Mouse (Mus musculus) lung, embryonic 15.5 days (tissue): ENCODE results near the gene Id3. TPM values are rescaled to one million over a fixed set of nuclear protein-coding genes. Genes with fewer than 3 reads are reported as not detected.
"Not testable (repeated sequence)": the region's sequence is repeated elsewhere in the genome, so short reads cannot be mapped to it uniquely, and the experiment has no call there.

Experiments used
- ATAC-seq: fragments of 200-750 bp; cut with Nextera tagmentation; 2 replicates; pipeline ENCODE4 v1.8.0; 2017; ENCODE audit warnings: moderate number of reproducible peaks, borderline replicate concordance; ENCODE audit not compliant: low FRiP score, low TSS enrichment; ENCODE audit errors: extremely low read depth
- H3K27ac ChIP-seq: fragments of 300-500 bp; sonication (generic); 2 replicates; pipeline ENCODE4 v1.5.1; 2015; ENCODE audit warnings: moderate library complexity, mild to moderate bottlenecking, inconsistent platforms
- H3K27me3 ChIP-seq: fragments of 300-500 bp; sonication (generic); 2 replicates; pipeline ENCODE4 v1.6.1; 2015; ENCODE audit warnings: inconsistent platforms
- H3K36me3 ChIP-seq: fragments of 300-500 bp; sonication (generic); 2 replicates; pipeline ENCODE4 v1.6.1; 2015; ENCODE audit warnings: inconsistent platforms
- H3K4me1 ChIP-seq: fragments of 300-500 bp; sonication (generic); 2 replicates; pipeline ENCODE4 v1.6.1; 2015; ENCODE audit warnings: inconsistent platforms
- H3K4me2 ChIP-seq: fragments of 300-500 bp; sonication (generic); 2 replicates; pipeline ENCODE4 v1.6.1; 2015; ENCODE audit warnings: inconsistent platforms, mild to moderate bottlenecking, moderate library complexity
- H3K4me3 ChIP-seq: fragments of 300-500 bp; sonication (generic); 2 replicates; pipeline ENCODE4 v1.5.1; 2015; ENCODE audit warnings: mild to moderate bottlenecking, inconsistent platforms
- H3K9ac ChIP-seq: fragments of 300-500 bp; sonication (generic); 2 replicates; pipeline ENCODE4 v1.6.1; 2015; ENCODE audit warnings: inconsistent platforms
- H3K9me3 ChIP-seq: fragments of 300-500 bp; sonication (generic); 2 replicates; pipeline ENCODE4 v1.6.1; 2016; ENCODE audit warnings: inconsistent platforms
- WGBS: fragments of 180-500 bp; shearing (Covaris S2); methylation state at CpG from one replicate; pipeline ENCODE4 v1.1.7; 2015; 5-methylcytosine and 5-hydroxymethylcytosine counted together
- polyA plus RNA-seq: library from polyadenylated mRNA; unstranded; fragments of >200 nt; fragmentation: Nextera tagmentation; extraction: Ambion mirVana; gene quantifications from 2 replicates; pipeline ENCODE4 v1.2.1, GENCODE M21; 2015

The Id3 gene
- 498 and 529 TPM in 2 replicates for polyA plus RNA-seq

DNA sequence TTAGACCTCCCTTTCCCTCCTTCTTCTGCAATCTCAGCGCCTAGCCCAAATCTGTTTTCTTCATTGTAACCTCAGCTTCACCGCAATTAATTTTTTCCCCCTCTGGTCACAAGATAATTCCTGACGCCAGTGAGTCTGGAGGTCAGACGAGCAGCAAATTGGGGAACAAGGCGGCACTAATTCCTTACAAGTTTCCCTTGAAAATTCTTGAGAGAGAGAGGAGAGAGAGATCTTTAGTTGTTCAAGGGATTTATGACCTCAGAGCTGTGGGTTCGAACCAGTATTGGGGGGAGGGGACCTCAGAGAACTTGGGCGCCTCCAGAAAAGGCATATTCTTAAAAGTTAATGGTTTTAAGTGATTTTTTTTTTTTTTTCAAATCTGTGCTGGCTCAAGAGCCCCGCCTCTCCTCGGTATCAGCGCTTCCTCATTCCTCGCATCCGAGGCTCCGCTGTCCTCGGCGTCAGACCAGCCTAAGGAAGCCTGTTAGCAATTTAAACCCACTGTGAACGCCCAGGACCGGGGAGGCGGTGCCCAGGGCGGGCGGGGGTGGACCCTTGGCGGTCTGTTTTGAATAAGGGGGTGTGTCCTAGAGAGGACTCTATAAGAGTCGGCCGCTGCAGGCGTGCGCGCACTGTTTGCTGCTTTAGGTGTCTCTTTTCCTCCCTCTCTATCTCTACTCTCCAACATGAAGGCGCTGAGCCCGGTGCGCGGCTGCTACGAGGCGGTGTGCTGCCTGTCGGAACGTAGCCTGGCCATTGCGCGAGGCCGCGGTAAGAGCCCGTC is at the start of gene Id3:
Gene Id3, plus strand, starts transcription at position 305 of the 784 bp plus-strand sequence.
- ATAC-seq = peak; percentile 88
- no peaks in the 10 kb centered on the region for H3K9me3 ChIP-seq
- peak within 1 kb of the TSS; percentile 97 for H3K9ac ChIP-seq
- H3K27ac ChIP-seq = peak within 1 kb of the TSS; percentile 99
- peaks cover 72% of the 10 kb centered on the region for H3K4me1 ChIP-seq
- H3K36me3 ChIP-seq = no peaks in the 10 kb centered on the region
- under 1% methylated on average over 38 of the region's 39 CpGs for WGBS
- peak within 1 kb of the TSS; percentile 92 for H3K4me3 ChIP-seq
- no peaks in the 10 kb centered on the region for H3K27me3 ChIP-seq
- peak within 1 kb of the TSS; percentile 61 for H3K4me2 ChIP-seq

DNA sequence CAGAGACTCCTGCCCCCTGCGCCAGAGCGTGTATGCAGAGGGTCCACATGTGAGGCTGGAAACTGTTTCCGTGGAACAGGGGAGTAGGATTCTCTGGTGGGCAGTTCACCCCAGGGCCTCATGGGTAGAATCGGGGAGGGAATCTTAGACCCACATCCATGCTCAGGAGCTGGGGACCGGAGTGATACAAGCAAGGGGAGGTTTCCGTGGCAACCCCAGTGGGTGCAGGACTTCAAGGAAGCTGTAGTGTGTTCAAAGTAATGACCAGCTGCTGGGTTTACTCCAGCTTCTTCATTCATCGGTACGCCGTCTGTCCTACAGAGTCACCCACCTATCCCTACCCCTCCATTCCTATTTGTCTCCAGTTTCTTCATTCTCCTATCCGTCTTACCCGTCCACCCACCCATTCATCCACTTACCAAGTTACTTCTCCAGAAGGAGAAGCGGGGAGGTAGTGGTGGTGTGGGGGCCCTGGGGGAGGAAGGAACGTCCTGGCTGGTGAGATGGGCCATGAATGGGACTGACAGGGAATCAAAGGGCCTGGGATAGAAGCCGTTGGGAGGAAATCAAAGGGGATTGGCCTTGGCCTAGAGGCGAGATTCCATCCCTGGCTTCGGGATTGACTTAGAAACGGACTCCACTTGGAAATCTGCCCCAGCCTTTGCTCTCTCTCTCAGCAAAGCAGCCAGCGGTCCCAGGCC is 48.6 kb upstream of the Id3 start:
- H3K27ac ChIP-seq = no peak overlapping the region
- WGBS = 70% methylated on average over 18 of the region's 18 CpGs
- H3K36me3 ChIP-seq = no peaks in the 10 kb centered on the region
- no peak overlapping the region for H3K4me2 ChIP-seq
- ATAC-seq = no peak
- H3K4me1 ChIP-seq = peaks cover 4% of the 10 kb centered on the region; the same call in 1 of the 2 replicates
- H3K9me3 ChIP-seq = no peaks in the 10 kb centered on the region
- no peaks in the 10 kb centered on the region for H3K27me3 ChIP-seq
- no peak overlapping the region for H3K4me3 ChIP-seq
- no peak overlapping the region for H3K9ac ChIP-seq

DNA sequence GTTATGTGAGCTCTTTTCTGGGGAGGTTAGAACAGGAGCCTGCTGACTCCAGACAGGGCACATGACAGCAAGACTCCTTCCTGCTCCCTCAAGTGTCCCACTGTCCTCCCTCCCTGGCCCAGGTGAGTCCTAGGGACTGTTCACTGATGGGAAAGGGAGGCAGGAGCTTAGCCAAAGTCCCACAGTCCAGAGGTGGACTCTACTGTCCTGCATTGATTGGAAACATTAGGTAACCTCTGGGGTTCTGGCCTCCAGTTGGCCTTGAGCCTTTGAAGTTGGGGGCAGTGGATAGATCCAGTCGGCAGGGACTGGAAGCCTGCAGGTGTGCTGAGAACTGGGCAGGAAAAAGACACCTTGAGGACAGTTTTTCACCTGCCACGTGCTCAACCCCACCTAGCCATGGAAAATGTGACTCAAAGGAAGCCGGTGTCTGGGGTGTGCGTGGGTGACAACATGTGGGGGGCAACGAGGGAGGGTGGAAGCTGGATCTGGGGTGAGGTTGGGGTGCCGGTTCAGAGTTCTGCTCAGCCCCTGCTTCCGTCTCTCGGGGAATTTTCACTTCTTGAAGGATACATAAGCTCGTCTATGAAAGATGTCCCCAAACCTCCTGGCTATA is 47.7 kb upstream of the Id3 start:
- H3K9me3 ChIP-seq = no peaks in the 10 kb centered on the region
- H3K4me2 ChIP-seq = no peak overlapping the region
- no peaks in the 10 kb centered on the region for H3K27me3 ChIP-seq
- H3K4me3 ChIP-seq = no peak overlapping the region
- no peak overlapping the region for H3K27ac ChIP-seq
- H3K4me1 ChIP-seq = peaks cover 4% of the 10 kb centered on the region; the same call in 1 of the 2 replicates
- ATAC-seq = 0 out of 2 replicates have a peak, but pooled peaks have one; percentile 11
- H3K36me3 ChIP-seq = no peaks in the 10 kb centered on the region
- 70% methylated on average over 9 of the region's 9 CpGs for WGBS
- H3K9ac ChIP-seq = no peak overlapping the region

DNA sequence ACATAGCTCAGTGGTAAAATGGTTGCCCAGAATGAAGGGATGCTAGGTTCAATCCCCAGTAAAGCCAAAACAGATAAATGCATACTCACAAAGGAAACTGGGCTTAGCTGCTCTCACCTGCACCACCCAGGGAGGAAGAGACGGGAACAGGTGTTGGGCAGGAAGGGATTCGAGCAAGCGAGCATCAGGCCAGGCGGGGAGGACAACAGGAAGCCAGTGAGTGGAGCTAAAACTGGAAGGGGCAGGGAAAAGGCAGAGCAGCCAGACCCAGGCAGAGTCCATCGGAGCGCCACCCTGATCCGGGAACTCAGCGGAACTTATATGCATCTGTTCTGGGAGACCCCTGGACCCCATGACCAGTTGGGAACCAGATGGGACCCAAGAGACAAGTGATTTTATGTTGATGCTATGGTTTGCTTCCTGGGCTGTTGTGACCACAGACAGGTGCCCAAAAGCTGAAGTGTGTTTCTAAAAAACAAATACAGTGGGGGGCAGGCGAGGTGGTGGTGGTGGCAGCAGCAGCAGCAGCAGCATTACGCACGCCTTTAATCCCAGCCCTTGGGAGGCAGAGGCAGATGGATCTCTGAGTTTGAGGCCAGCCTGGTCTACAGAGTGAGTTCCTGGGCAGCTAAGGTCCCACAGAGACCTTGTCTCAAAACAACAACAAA is 46.7 kb upstream of the Id3 start:
- no peak overlapping the region for H3K9ac ChIP-seq

DNA sequence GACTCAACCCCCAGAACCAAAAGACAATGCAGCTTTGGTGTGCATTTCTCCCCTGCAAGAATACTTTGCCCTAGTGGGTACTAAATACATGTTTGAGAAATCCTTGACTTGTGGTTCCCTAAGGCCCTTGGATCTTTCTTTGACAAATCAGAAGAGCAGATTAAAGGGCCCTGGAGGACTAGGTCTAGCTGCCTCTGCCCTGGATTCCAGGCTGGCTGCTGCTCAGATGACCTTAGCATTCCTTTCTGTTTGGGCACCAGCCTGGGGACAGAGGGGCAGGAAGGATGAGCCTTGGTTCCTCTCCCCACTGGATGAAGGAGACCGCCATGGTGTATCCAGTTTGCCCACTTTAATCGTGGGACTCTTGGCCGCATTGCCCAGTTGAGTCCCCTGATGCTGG is 44.9 kb upstream of the Id3 start:
- H3K9ac ChIP-seq = no peak overlapping the region
- peaks cover 4% of the 10 kb centered on the region; the same call in 1 of the 2 replicates for H3K4me1 ChIP-seq
- H3K4me3 ChIP-seq = no peak overlapping the region
- no peaks in the 10 kb centered on the region for H3K9me3 ChIP-seq
- H3K27ac ChIP-seq = no peak overlapping the region
- H3K36me3 ChIP-seq = no peaks in the 10 kb centered on the region
- 89% methylated on average over 3 of the region's 3 CpGs for WGBS
- no peak overlapping the region for H3K4me2 ChIP-seq
- ATAC-seq = no peak
- H3K27me3 ChIP-seq = no peaks in the 10 kb centered on the region

More for the DNA sequence above, 46.7 kb upstream of the Id3 start:
- Histone ChIP-seq H3K4me1 (peaks cover 4% of the 10 kb centered on the region; the same call in 1 of the 2 replicates), H3K4me3 (no peak overlapping the region), H3K27ac (no peak overlapping the region), H3K36me3 (no peaks in the 10 kb centered on the region), H3K4me2 (no peak overlapping the region), H3K27me3 (no peaks in the 10 kb centered on the region), H3K9me3 (no peaks in the 10 kb centered on the region)
- WGBS = 63% methylated on average over 11 of the region's 11 CpGs
- no peak for ATAC-seq

DNA sequence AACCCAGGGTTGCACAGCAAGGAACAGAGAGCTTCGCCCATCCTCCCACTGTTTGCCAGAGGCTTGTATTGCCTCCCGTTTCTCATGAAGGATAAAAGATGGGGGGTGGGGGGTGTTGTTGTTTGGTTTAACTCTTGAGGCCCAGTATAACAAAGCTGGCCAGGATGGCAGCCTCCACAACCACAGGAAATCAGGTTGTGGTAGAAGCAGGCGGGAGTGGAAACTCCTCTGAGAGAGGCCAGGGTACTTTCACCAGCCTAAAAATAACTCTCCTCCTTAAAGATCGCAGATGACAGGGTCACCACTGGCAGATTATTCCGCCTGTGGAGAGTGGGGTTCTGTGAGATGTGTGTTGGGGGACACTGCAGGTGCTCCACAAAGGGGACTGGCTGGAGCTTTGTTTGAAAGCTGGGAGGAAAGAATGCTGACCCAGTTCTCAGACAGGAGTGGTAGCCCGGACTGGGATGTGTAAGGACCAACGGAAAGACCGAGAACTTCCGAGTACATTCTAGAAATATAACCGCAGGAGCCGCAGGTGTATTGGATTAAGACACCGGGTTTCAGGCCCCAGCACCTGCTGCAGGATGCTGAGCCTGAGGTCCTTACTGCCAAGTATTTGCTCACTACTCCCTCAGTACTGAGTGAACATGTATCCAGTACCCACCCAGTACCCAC is 42.8 kb upstream of the Id3 start:
- Histone ChIP-seq H3K27me3 (no peaks in the 10 kb centered on the region), H3K4me2 (no peak overlapping the region), H3K4me3 (no peak overlapping the region), H3K9ac (no peak overlapping the region), H3K27ac (no peak overlapping the region), H3K9me3 (no peaks in the 10 kb centered on the region), H3K36me3 (no peaks in the 10 kb centered on the region), H3K4me1 (peaks cover 14% of the 10 kb centered on the region)
- 62% methylated on average over 12 of the region's 12 CpGs for WGBS
- no peak for ATAC-seq

DNA sequence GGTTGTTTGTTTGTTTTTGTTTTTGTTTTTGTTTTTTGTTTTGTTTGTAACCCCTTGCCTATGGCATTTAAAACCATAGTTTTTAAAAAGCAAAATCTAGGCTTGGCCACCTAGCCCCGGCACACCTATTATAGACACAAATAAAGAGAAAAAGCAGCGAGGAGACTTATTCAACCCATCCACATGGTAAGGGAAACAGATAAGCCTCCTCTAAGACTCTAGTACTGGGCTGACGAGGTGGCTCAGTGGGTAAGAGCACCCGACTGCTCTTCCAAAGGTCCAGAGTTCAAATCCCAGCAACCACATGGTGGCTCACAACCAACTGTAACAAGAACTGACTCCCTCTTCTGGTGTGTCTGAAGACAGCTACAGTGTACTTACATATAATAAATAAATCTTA is 41.5 kb upstream of the Id3 start:
- ATAC-seq, H3K9me3 ChIP-seq, H3K27ac ChIP-seq, H3K4me3 ChIP-seq, H3K36me3 ChIP-seq, H3K9ac ChIP-seq, H3K27me3 ChIP-seq, H3K4me2 ChIP-seq: not testable (repeated sequence)
- 76% methylated on average over 4 of the region's 4 CpGs for WGBS
- H3K4me1 ChIP-seq = peaks cover 15% of the 10 kb centered on the region

DNA sequence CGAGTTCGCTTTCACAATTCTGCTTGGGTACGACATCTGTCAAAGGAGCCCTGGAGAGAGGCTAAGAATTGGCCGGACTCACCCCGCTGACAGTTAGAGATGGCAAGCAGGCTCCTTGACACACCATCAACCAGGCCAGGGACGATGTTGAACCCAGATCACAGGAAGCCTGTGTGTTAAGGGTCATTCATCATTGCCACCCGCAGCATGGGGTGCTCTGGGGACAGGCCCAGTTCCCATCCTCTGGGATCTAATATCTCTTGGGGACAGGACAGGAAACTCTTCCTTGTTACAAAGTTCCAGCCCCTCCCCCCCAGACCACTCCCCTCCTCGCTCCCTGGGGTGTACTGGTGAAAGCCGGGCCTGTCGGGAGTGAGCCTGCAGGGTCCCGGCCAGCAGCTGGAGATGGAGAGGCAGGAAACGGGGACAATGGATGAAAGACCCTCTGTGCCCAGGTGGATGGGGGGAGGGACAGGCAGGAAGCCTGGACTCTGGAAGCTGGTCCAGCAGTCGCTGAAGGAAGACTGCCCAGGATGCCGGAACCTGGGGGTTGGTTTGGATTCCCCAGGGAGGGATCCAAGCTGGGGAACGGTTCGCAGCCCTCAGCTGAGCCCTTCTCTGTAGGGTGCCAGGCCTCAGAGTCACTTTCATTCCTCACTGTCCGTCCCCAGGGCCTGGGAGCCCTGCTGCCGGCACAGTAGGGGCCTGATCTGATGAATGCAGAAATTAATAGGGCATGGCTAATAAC is 38.5 kb upstream of the Id3 start:
- peaks cover 17% of the 10 kb centered on the region for H3K4me1 ChIP-seq
- H3K36me3 ChIP-seq = no peaks in the 10 kb centered on the region
- H3K4me2 ChIP-seq = peak overlapping the region; percentile 41
- H3K9ac ChIP-seq = 0 out of 2 replicates have a peak overlapping the region, but pooled peaks have one; percentile 15
- 10% methylated on average over 18 of the region's 18 CpGs for WGBS
- ATAC-seq = peak; percentile 73
- H3K9me3 ChIP-seq = no peaks in the 10 kb centered on the region
- no peak overlapping the region for H3K4me3 ChIP-seq
- no peaks in the 10 kb centered on the region for H3K27me3 ChIP-seq
- peak overlapping the region; percentile 72 for H3K27ac ChIP-seq

DNA sequence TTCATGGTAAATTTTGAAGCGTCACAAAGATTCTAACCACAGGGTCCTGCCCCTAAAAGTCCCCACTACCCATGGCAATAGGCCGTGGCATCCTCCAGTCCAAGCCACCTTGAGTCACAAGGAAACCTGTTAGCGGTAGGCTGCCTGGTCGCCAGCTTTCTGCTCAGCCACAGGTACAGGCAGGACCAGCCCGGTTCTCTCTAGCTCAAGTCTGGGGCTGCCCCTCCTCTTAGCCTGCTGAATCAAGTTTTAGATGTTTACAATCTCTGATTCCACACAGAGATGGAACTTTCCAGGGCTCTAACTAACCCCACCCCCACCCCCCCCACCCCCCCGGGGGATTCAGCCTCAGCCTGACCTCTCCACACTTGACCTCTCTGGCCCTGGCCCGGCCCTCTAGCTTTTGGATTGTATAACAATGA is 36.4 kb upstream of the Id3 start:
- no peak overlapping the region for H3K4me3 ChIP-seq
- ATAC-seq = no peak
- H3K9me3 ChIP-seq = no peaks in the 10 kb centered on the region
- H3K9ac ChIP-seq = no peak overlapping the region
- no peaks in the 10 kb centered on the region for H3K27me3 ChIP-seq
- H3K4me1 ChIP-seq = peaks cover 17% of the 10 kb centered on the region
- no peak overlapping the region for H3K27ac ChIP-seq
- H3K4me2 ChIP-seq = no peak overlapping the region
- H3K36me3 ChIP-seq = no peaks in the 10 kb centered on the region
- 43% methylated on average over 7 of the region's 7 CpGs for WGBS

DNA sequence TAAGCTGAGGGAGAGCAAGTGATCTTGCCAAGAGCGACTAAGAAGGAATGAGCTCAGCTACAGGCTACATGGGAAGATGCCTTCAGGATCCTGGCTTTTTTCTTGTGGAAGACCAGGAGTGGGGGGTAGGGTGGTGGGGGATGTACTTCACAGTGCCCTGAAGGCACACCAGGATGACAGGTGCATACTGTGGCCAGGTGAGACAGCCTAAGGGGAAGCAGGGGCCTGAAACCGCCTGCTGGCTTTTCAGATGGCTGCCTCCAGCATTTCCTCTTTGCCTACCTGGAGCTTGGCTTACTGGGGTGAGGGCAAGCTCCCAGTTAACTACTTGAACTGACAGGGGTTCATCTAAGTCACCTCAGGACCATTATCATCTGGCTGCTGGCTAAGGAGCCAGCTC is 34.1 kb upstream of the Id3 start:
- Histone ChIP-seq H3K9ac (no peak overlapping the region), H3K4me3 (no peak overlapping the region), H3K36me3 (no peaks in the 10 kb centered on the region), H3K9me3 (no peaks in the 10 kb centered on the region), H3K4me2 (no peak overlapping the region), H3K27me3 (no peaks in the 10 kb centered on the region), H3K4me1 (peaks cover 16% of the 10 kb centered on the region), H3K27ac (no peak overlapping the region)
- no peak for ATAC-seq
- WGBS = 76% methylated on average over 2 of the region's 2 CpGs
